Mouse (Mus musculus): ENCODE measurements around the gene Tmem37.

The Tmem37 gene

GRCm38 (mm10) chr1:120090880-120091570, 17.2 kb upstream of the Tmem37 start:
- no peak for DNase-seq

GRCm38 (mm10) chr1:120089180-120089579, 15.3 kb upstream of the Tmem37 start:
- DNase-seq = no peak

- no peak for DNase-seq
Measured at GRCm38 (mm10) chr1:120086644-120087043, 12.8 kb upstream of the Tmem37 start.

- no peak for DNase-seq
Measured at GRCm38 (mm10) chr1:120085696-120086095, 11.8 kb upstream of the Tmem37 start.

GRCm38 (mm10) chr1:120083921-120084517, 10.1 kb upstream of the Tmem37 start:
- DNase-seq = no peak

GRCm38 (mm10) chr1:120082957-120083585, 9.2 kb upstream of the Tmem37 start:
- no peak for DNase-seq

- no peak for DNase-seq
Measured at GRCm38 (mm10) chr1:120080632-120081031, 6.8 kb upstream of the Tmem37 start.

- DNase-seq = no peak
Measured at GRCm38 (mm10) chr1:120077746-120078410, 4.0 kb upstream of the Tmem37 start.

- DNase-seq = no peak
Measured at GRCm38 (mm10) chr1:120075507-120075906, 1.6 kb upstream of the Tmem37 start.

- no peak for DNase-seq
Measured at GRCm38 (mm10) chr1:120074931-120075330, 1.1 kb upstream of the Tmem37 start.

- DNase-seq = no peak
Measured at GRCm38 (mm10) chr1:120074307-120074702, 431 bp upstream of the Tmem37 start.

- DNase-seq = no peak
Measured at GRCm38 (mm10) chr1:120072900-120073299, 974 bp downstream of the Tmem37 start.

- DNase-seq = no peak
Measured at GRCm38 (mm10) chr1:120071133-120071532, 2.7 kb downstream of the Tmem37 start.

GRCm38 (mm10) chr1:120070168-120070567, 3.7 kb downstream of the Tmem37 start:
- no peak for DNase-seq

- DNase-seq = no peak
Measured at GRCm38 (mm10) chr1:120069120-120069519, 4.8 kb downstream of the Tmem37 start.

- no peak for DNase-seq
Measured at GRCm38 (mm10) chr1:120066625-120067024, 7.2 kb downstream of the Tmem37 start.

- no peak for DNase-seq
Measured at GRCm38 (mm10) chr1:120066159-120066558, 7.7 kb downstream of the Tmem37 start.

GRCm38 (mm10) chr1:120064036-120064682, 9.7 kb downstream of the Tmem37 start:
- no peak for DNase-seq

- DNase-seq = no peak
Measured at GRCm38 (mm10) chr1:120062231-120062630, 11.6 kb downstream of the Tmem37 start.

GRCm38 (mm10) chr1:120060687-120061086, 13.2 kb downstream of the Tmem37 start:
- DNase-seq = no peak

- no peak for DNase-seq
Measured at GRCm38 (mm10) chr1:120057674-120058430, 16.0 kb downstream of the Tmem37 start.

- DNase-seq = no peak
Measured at GRCm38 (mm10) chr1:120057044-120057443, 16.8 kb downstream of the Tmem37 start.
